Mouse (Mus musculus) olfactory bulb, adult 2 months (tissue): ENCODE data around the gene Aoc1.

Source experiments
- CTCF ChIP-seq: fragments of 200-500 bp; IDR thresholded peaks from 2 replicates; pipeline ENCODE4 v1.5.1; 2012; ENCODE audit warnings: low read depth, mild to moderate bottlenecking, low read length, moderate library complexity; ENCODE audit not compliant: insufficient read depth
- POLR2A ChIP-seq: fragments of 200-500 bp; IDR thresholded peaks from 2 replicates; pipeline ENCODE4 v1.6.1; 2012; ENCODE audit warnings: mild to moderate bottlenecking, low read depth, low read length, moderate library complexity; ENCODE audit not compliant: insufficient read depth

DNA sequence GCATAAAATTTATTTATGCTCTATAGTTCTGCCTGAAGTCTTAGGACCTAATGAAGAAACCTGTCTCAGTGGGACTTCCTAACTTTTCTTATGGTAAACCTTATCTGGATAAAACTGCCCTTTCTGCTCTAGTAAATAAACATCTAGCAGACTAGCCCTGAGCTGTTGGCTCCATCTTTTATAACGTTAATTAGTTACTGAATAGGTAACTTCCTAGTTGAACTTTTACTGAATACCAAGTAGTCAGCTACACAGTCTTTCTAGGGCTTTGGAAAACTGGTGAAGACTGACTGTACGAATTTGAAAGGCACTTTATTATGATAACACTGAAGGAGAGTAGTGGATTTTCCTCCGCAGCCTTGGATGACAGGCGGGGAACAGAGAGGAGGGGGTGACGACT lies 23.2 kb downstream of the Aoc1 start:
- TF ChIP-seq POLR2A (no peak), CTCF (no peak)
